8 mouse cellular contexts compared by ENCODE assay signal in the genomic region with DNA sequence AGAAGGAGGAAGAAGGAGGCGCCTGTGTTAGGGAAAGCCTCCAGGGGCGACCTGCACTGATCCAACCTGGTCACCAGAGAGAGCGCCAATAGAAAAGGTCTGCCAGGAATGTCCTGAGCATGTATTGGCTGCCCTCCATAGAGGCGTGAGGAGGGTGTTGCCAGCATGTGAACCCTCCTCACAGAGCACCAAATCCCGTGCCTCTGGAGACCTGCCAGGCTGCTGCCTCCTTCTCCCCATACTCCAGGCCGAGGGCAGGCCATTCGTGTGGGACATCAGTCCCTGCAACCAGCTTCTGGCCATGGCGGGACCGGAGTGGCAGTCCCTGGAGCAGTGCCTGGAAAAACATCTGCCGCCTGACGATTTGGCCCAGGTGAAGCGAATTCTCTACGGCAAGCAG. TPM values are rescaled to one million over a fixed set of nuclear protein-coding genes. Genes with fewer than 3 reads are reported as not detected.
DNase-seq lines count a peak whose midpoint lies in the region; ATAC-seq lines count a peak whose summit lies in the region.

No protein-coding gene starts in this region.

- H3K4me2 ChIP-seq in kidney, embryonic 14.5 days (replicated peaks; ENCODE audit: low read depth, low read length), result 0 out of 2 replicates have a peak overlapping the region, but pooled peaks have one; percentile 12
- H3K4me2 ChIP-seq in lung, embryonic 16.5 days (ENCODE audit: low read depth, low read length), result 0 out of 2 replicates have a peak overlapping the region, but pooled peaks have one; percentile 11
- H3K4me2 ChIP-seq in hindbrain, embryonic 12.5 days (replicated peaks), result no peak overlapping the region

- no peak overlapping the region for H3K4me3 ChIP-seq in kidney, embryonic 14.5 days (ENCODE audit: low read length)
- peak overlapping the region; percentile 21; the same call in 1 of the 2 replicates for H3K4me3 ChIP-seq in lung, embryonic 16.5 days (ENCODE audit: low read length)
- no peak overlapping the region for H3K4me3 ChIP-seq in hindbrain, embryonic 12.5 days
- H3K4me3 ChIP-seq in forebrain, embryonic 10.5 days, result no peak overlapping the region

- H3K9ac ChIP-seq in kidney, embryonic 14.5 days (ENCODE audit: low read depth, low read length), result no peak overlapping the region
- H3K9ac ChIP-seq in lung, embryonic 16.5 days (ENCODE audit: low read length), result no peak overlapping the region
- no peak overlapping the region for H3K9ac ChIP-seq in hindbrain, embryonic 12.5 days

- H3K4me1 ChIP-seq in kidney, embryonic 14.5 days (ENCODE audit: control insufficient read depth, insufficient read depth, low read length), result 0 out of 2 replicates have a peak, but pooled peaks cover 4% of the 10 kb centered on the region
- peaks cover 2% of the 10 kb centered on the region; the same call in 1 of the 2 replicates for H3K4me1 ChIP-seq in lung, embryonic 16.5 days (replicated peaks; ENCODE audit: control insufficient read depth, insufficient read depth, low read length)
- no peaks in the 10 kb centered on the region; the same call in 1 of the 2 replicates for H3K4me1 ChIP-seq in hindbrain, embryonic 12.5 days
- H3K4me1 ChIP-seq in forebrain, embryonic 10.5 days, result peaks cover 10% of the 10 kb centered on the region

- H3K36me3 ChIP-seq in kidney, embryonic 14.5 days (ENCODE audit: control insufficient read depth, insufficient read depth, low read length), result no peaks in the 10 kb centered on the region
- no peaks in the 10 kb centered on the region for H3K36me3 ChIP-seq in lung, embryonic 16.5 days (ENCODE audit: control insufficient read depth, insufficient read depth, low read length)
- H3K36me3 ChIP-seq in hindbrain, embryonic 12.5 days, result no peaks in the 10 kb centered on the region
- no peaks in the 10 kb centered on the region for H3K36me3 ChIP-seq in forebrain, embryonic 10.5 days (replicated peaks)

- WGBS in kidney, embryonic 14.5 days, result 47% methylated on average over 13 of the region's 13 CpGs
- 37% methylated on average over 13 of the region's 13 CpGs for WGBS in lung, embryonic 16.5 days
- 59% methylated on average over 13 of the region's 13 CpGs for WGBS in hindbrain, embryonic 12.5 days
- WGBS in forebrain, embryonic 10.5 days, result 54% methylated on average over 13 of the region's 13 CpGs

- no peak for ATAC-seq in kidney, embryonic 14.5 days (ENCODE audit: low FRiP score, low TSS enrichment)
- peak; percentile 68 for ATAC-seq in lung, embryonic 16.5 days (ENCODE audit: low read depth)
- no peak for ATAC-seq in hindbrain, embryonic 12.5 days (ENCODE audit: low FRiP score)

- no peaks in the 10 kb centered on the region for H3K9me3 ChIP-seq in kidney, embryonic 14.5 days (ENCODE audit: control insufficient read depth, low read length)
- H3K9me3 ChIP-seq in lung, embryonic 16.5 days (ENCODE audit: control insufficient read depth, low read length), result no peaks in the 10 kb centered on the region
- no peaks in the 10 kb centered on the region for H3K9me3 ChIP-seq in hindbrain, embryonic 12.5 days (replicated peaks)
- no peaks in the 10 kb centered on the region for H3K9me3 ChIP-seq in forebrain, embryonic 10.5 days

- no peaks in the 10 kb centered on the region for H3K27me3 ChIP-seq in kidney, embryonic 14.5 days (ENCODE audit: control insufficient read depth, insufficient read depth, low read length)
- H3K27me3 ChIP-seq in lung, embryonic 16.5 days (ENCODE audit: control insufficient read depth, insufficient read depth, low read depth, low read length), result no peaks in the 10 kb centered on the region
- H3K27me3 ChIP-seq in hindbrain, embryonic 12.5 days, result no peaks in the 10 kb centered on the region
- H3K27me3 ChIP-seq in forebrain, embryonic 10.5 days (ENCODE audit: poor library complexity, severe bottlenecking), result no peaks in the 10 kb centered on the region

- no peak overlapping the region for H3K27ac ChIP-seq in kidney, embryonic 14.5 days (ENCODE audit: low read depth, low read length)
- no peak overlapping the region for H3K27ac ChIP-seq in lung, embryonic 16.5 days (ENCODE audit: low read length)
- no peak overlapping the region for H3K27ac ChIP-seq in hindbrain, embryonic 12.5 days
- H3K27ac ChIP-seq in forebrain, embryonic 10.5 days, result no peak overlapping the region

- peak; percentile 50 for DNase-seq in urinary bladder, postnatal 14 days (ENCODE audit: low spot score)
- DNase-seq in urinary bladder, postnatal 10 days (ENCODE audit: low spot score), result no peak
- DNase-seq in gastrocnemius, adult 18-20 months (ENCODE audit: low spot score), result peak; percentile 9
- DNase-seq in forebrain, embryonic 10.5 days (ENCODE audit: extremely low spot score, low spot score), result no peak
- DNase-seq in layer of hippocampus, adult 9-10 months (ENCODE audit: low spot score), result no peak

RNA-seq across cellular contexts. Expression of a gene that starts 5.8 kb away (rescaled TPM):
- total RNA-seq in gastrocnemius, adult 18-20 months (2021), result under 1 TPM in 1 of 2 experiments, not detected in 1; 0.17 TPM
- polyA plus RNA-seq in kidney, embryonic 14.5 days (2014; fragmentation: Nextera tagmentation; extraction: Ambion mirVana), result 0.93 and 1.3 TPM in 2 replicates
- 0.44 and 1.6 TPM in 2 replicates for polyA plus RNA-seq in lung, embryonic 16.5 days (2015; fragmentation: Nextera tagmentation; extraction: Ambion mirVana)
- polyA plus RNA-seq in hindbrain, embryonic 12.5 days (2016; fragmentation: Nextera tagmentation; extraction: Ambion mirVana), result 0.16 TPM in 1 of 2 replicates, not detected in the other
- polyA plus RNA-seq in forebrain, embryonic 10.5 days (2016; fragmentation: Nextera tagmentation; extraction: Ambion mirVana), result 0.06 and 0.15 TPM in 2 replicates

Comparison
In these comparisons a context has a peak if more than half of its experiments do, and no peak if none do; other contexts are left out.
1. DNase-seq: peak in urinary bladder, postnatal 14 days (single experiment) and gastrocnemius, adult 18-20 months (single experiment); none in urinary bladder, postnatal 10 days (single experiment), forebrain, embryonic 10.5 days (single experiment) and layer of hippocampus, adult 9-10 months (single experiment).